Mouse (Mus musculus) embryonic fibroblast, embryonic 13.5 days (primary cell): ENCODE results near the gene Kcnj14.

Experiments
- CTCF ChIP-seq: IDR thresholded peaks from 2 replicates; pipeline ENCODE4 v1.5.1; 2011; ENCODE audit warnings: mild to moderate bottlenecking, control low read depth, low read length, moderate library complexity, borderline replicate concordance; ENCODE audit not compliant: insufficient read depth
- POLR2A ChIP-seq: IDR thresholded peaks from 2 replicates; pipeline ENCODE4 v1.6.1; 2011; ENCODE audit warnings: low read depth, mild to moderate bottlenecking, control low read depth, low read length, moderate library complexity

DNA sequence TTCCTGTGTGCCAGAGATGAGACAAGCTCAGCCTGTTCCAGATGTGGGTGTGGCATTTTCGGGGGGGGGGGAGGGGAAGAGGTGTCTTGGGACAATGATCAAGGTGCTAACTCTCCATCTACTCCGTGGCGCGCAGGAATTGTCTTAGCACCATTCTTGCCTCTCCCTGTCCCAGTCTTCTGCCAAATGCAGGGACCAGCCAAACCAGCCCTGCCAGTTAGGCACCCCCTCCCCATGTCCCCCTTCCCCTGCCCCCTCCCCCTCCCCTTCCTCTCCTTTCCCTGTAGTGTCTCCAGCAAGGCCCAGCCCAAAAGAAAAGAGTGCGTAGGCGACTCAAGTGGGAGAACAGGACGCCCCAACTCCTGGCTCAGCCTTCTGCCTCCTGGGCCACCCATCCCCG is 57.8 kb downstream of the Kcnj14 start:
- no peak for TF ChIP-seq CTCF
- TF ChIP-seq POLR2A, result no peak
